Mouse (Mus musculus) limb, embryonic 13.5 days (tissue): ENCODE data around the gene Slc39a11. TPM values are rescaled to one million over a fixed set of nuclear protein-coding genes. Genes with fewer than 3 reads are reported as not detected.

Source experiments
- ATAC-seq: fragments of 200-750 bp; cut with Nextera tagmentation; 2 replicates; pipeline ENCODE4 v1.8.0; 2017; ENCODE audit warnings: low read depth, moderate number of reproducible peaks, moderate TSS enrichment; ENCODE audit not compliant: low FRiP score
- H3K27ac ChIP-seq: fragments of 300-500 bp; sonication (generic); 2 replicates; pipeline ENCODE4 v1.5.1; 2015; ENCODE audit warnings: inconsistent platforms, mild to moderate bottlenecking, moderate library complexity
- H3K27me3 ChIP-seq: fragments of 300-500 bp; sonication (generic); 2 replicates; pipeline ENCODE4 v1.6.1; 2015; ENCODE audit warnings: mild to moderate bottlenecking, inconsistent platforms
- H3K36me3 ChIP-seq: fragments of 300-500 bp; sonication (generic); 2 replicates; pipeline ENCODE4 v1.6.1; 2015; ENCODE audit warnings: inconsistent platforms, mild to moderate bottlenecking, moderate library complexity
- H3K4me1 ChIP-seq: fragments of 300-500 bp; sonication (generic); 2 replicates; pipeline ENCODE4 v1.6.1; 2015; ENCODE audit warnings: inconsistent platforms
- H3K4me2 ChIP-seq: fragments of 300-500 bp; sonication (generic); replicated peaks from 2 replicates; pipeline ENCODE4 v1.6.1; 2015; ENCODE audit warnings: inconsistent platforms, mild to moderate bottlenecking, moderate library complexity
- H3K4me3 ChIP-seq: fragments of 300-500 bp; sonication (generic); 2 replicates; pipeline ENCODE4 v1.5.1; 2015; ENCODE audit warnings: moderate library complexity, mild to moderate bottlenecking, inconsistent platforms
- H3K9ac ChIP-seq: fragments of 300-500 bp; sonication (generic); 2 replicates; pipeline ENCODE4 v1.6.1; 2015; ENCODE audit warnings: mild to moderate bottlenecking, inconsistent platforms
- H3K9me3 ChIP-seq: fragments of 300-500 bp; sonication (generic); 2 replicates; pipeline ENCODE4 v1.6.1; 2016; ENCODE audit warnings: inconsistent platforms
- WGBS: fragments of 180-500 bp; shearing (Covaris S2); methylation state at CpG from one replicate; pipeline ENCODE4 v1.1.7; 2015; 5-methylcytosine and 5-hydroxymethylcytosine counted together
- polyA plus RNA-seq: library from polyadenylated mRNA; unstranded; fragments of >200 nt; fragmentation: Nextera tagmentation; extraction: Ambion mirVana; gene quantifications from 2 replicates; pipeline ENCODE4 v1.2.1, GENCODE M21; 2015

Slc39a11 gene
- polyA plus RNA-seq, 1 experiment from 2014 or later: 26.4 TPM

GRCm38 (mm10) chr11:113333535-113333934, 316.3 kb downstream of the Slc39a11 start:
- Histone ChIP-seq H3K27me3 (no peaks in the 10 kb centered on the region), H3K27ac (no peak overlapping the region), H3K9ac (no peak overlapping the region), H3K4me1 (peaks cover 16% of the 10 kb centered on the region), H3K9me3 (0 out of 2 replicates have a peak, but pooled peaks cover 5% of the 10 kb centered on the region), H3K4me2 (no peak overlapping the region), H3K4me3 (no peak overlapping the region), H3K36me3 (no peaks in the 10 kb centered on the region)
- ATAC-seq: no peak
- 69% methylated on average over 9 of the region's 9 CpGs for WGBS

- Histone ChIP-seq H3K4me1 (peaks cover 27% of the 10 kb centered on the region), H3K27me3 (no peaks in the 10 kb centered on the region), H3K27ac (no peak overlapping the region), H3K4me2 (no peak overlapping the region), H3K9me3 (no peaks in the 10 kb centered on the region), H3K9ac (no peak overlapping the region), H3K36me3 (no peaks in the 10 kb centered on the region), H3K4me3 (no peak overlapping the region)
- 70% methylated on average over 13 of the region's 13 CpGs for WGBS
- ATAC-seq: no peak
Measured at GRCm38 (mm10) chr11:113330061-113330591, 319.8 kb downstream of the Slc39a11 start.

- H3K27me3 ChIP-seq: no peaks in the 10 kb centered on the region
- WGBS: 70% methylated on average over 3 of the region's 3 CpGs
- H3K4me2 ChIP-seq: no peak overlapping the region
- H3K4me3 ChIP-seq: no peak overlapping the region
- ATAC-seq: no peak
- peaks cover 11% of the 10 kb centered on the region for H3K4me1 ChIP-seq
- H3K9me3 ChIP-seq: no peaks in the 10 kb centered on the region
- H3K9ac ChIP-seq: no peak overlapping the region
- H3K27ac ChIP-seq: no peak overlapping the region
- no peaks in the 10 kb centered on the region for H3K36me3 ChIP-seq
Measured at GRCm38 (mm10) chr11:113327499-113328062, 322.3 kb downstream of the Slc39a11 start.

- Histone ChIP-seq H3K36me3 (no peaks in the 10 kb centered on the region), H3K9ac (no peak overlapping the region), H3K4me3 (no peak overlapping the region; the same call in 1 of the 2 replicates), H3K4me1 (peaks cover 11% of the 10 kb centered on the region), H3K4me2 (peak overlapping the region; percentile 54), H3K27me3 (no peaks in the 10 kb centered on the region), H3K9me3 (no peaks in the 10 kb centered on the region), H3K27ac (no peak overlapping the region)
- 24% methylated on average over 18 of the region's 18 CpGs for WGBS
- no peak for ATAC-seq
Measured at GRCm38 (mm10) chr11:113326387-113327011, 323.4 kb downstream of the Slc39a11 start.

- Histone ChIP-seq H3K36me3 (no peaks in the 10 kb centered on the region), H3K9ac (no peak overlapping the region), H3K4me2 (no peak overlapping the region), H3K4me1 (peaks cover 4% of the 10 kb centered on the region), H3K9me3 (no peaks in the 10 kb centered on the region; the same call in 1 of the 2 replicates), H3K4me3 (no peak overlapping the region), H3K27me3 (no peaks in the 10 kb centered on the region), H3K27ac (no peak overlapping the region)
- 99% methylated on average over 3 of the region's 3 CpGs for WGBS
- no peak for ATAC-seq
Measured at GRCm38 (mm10) chr11:113321601-113322000, 328.3 kb downstream of the Slc39a11 start.

- no peak overlapping the region for H3K27ac ChIP-seq
- peaks cover under 1% of the 10 kb centered on the region; the same call in 1 of the 2 replicates for H3K36me3 ChIP-seq
- 0 out of 2 replicates have a peak, but pooled peaks cover 6% of the 10 kb centered on the region for H3K9me3 ChIP-seq
- H3K4me3 ChIP-seq: no peak overlapping the region
- WGBS: 47% methylated on average over 10 of the region's 10 CpGs
- no peak overlapping the region for H3K4me2 ChIP-seq
- no peak overlapping the region for H3K9ac ChIP-seq
- H3K4me1 ChIP-seq: peaks cover 7% of the 10 kb centered on the region; the same call in 1 of the 2 replicates
- no peaks in the 10 kb centered on the region for H3K27me3 ChIP-seq
- no peak for ATAC-seq
Measured at GRCm38 (mm10) chr11:113309265-113309951, 340.5 kb downstream of the Slc39a11 start.

- no peak overlapping the region for H3K27ac ChIP-seq
- peaks cover 3% of the 10 kb centered on the region; the same call in 1 of the 2 replicates for H3K36me3 ChIP-seq
- no peaks in the 10 kb centered on the region for H3K27me3 ChIP-seq
- H3K9ac ChIP-seq: no peak overlapping the region
- no peak overlapping the region for H3K4me3 ChIP-seq
- H3K4me2 ChIP-seq: no peak overlapping the region
- H3K9me3 ChIP-seq: 0 out of 2 replicates have a peak, but pooled peaks cover 6% of the 10 kb centered on the region
- ATAC-seq: no peak
- WGBS: 63% methylated on average over 4 of the region's 4 CpGs
- H3K4me1 ChIP-seq: peaks cover 7% of the 10 kb centered on the region; the same call in 1 of the 2 replicates
Measured at GRCm38 (mm10) chr11:113308256-113308941, 341.5 kb downstream of the Slc39a11 start.

GRCm38 (mm10) chr11:113303204-113303603, 346.7 kb downstream of the Slc39a11 start:
- no peak overlapping the region for H3K4me2 ChIP-seq

GRCm38 (mm10) chr11:113299492-113299891, 350.4 kb downstream of the Slc39a11 start:
- no peaks in the 10 kb centered on the region; the same call in 1 of the 2 replicates for H3K27me3 ChIP-seq

More at GRCm38 (mm10) chr11:113303204-113303603, 346.7 kb downstream of the Slc39a11 start:
- H3K9me3 ChIP-seq: 0 out of 2 replicates have a peak, but pooled peaks cover 6% of the 10 kb centered on the region
- H3K27me3 ChIP-seq: no peaks in the 10 kb centered on the region
- 83% methylated on average over 5 of the region's 5 CpGs for WGBS
- H3K9ac ChIP-seq: no peak overlapping the region
- H3K27ac ChIP-seq: no peak overlapping the region
- H3K4me1 ChIP-seq: peaks cover 6% of the 10 kb centered on the region; the same call in 1 of the 2 replicates
- H3K4me3 ChIP-seq: no peak overlapping the region
- H3K36me3 ChIP-seq: peaks cover 3% of the 10 kb centered on the region; the same call in 1 of the 2 replicates
- no peak for ATAC-seq

GRCm38 (mm10) chr11:113297765-113298164, 352.1 kb downstream of the Slc39a11 start:
- Histone ChIP-seq H3K4me1 (peaks cover 48% of the 10 kb centered on the region), H3K9ac (no peak overlapping the region), H3K27me3 (no peaks in the 10 kb centered on the region; the same call in 1 of the 2 replicates), H3K4me2 (no peak overlapping the region; the same call in 1 of the 2 replicates), H3K9me3 (no peaks in the 10 kb centered on the region), H3K27ac (peak overlapping the region; percentile 15; the same call in 1 of the 2 replicates), H3K4me3 (no peak overlapping the region), H3K36me3 (no peaks in the 10 kb centered on the region)
- WGBS: 12% methylated on average over 2 of the region's 2 CpGs
- ATAC-seq: peak; percentile 58; the same call in 1 of the 2 replicates

More at GRCm38 (mm10) chr11:113299492-113299891, 350.4 kb downstream of the Slc39a11 start:
- Histone ChIP-seq H3K4me3 (no peak overlapping the region), H3K27ac (no peak overlapping the region), H3K4me1 (peaks cover 31% of the 10 kb centered on the region), H3K9ac (no peak overlapping the region), H3K9me3 (no peaks in the 10 kb centered on the region), H3K36me3 (peaks cover 3% of the 10 kb centered on the region; the same call in 1 of the 2 replicates), H3K4me2 (no peak overlapping the region)
- WGBS: 70% methylated on average over 10 of the region's 10 CpGs
- ATAC-seq: no peak

- Histone ChIP-seq H3K27ac (peak overlapping the region; percentile 15; the same call in 1 of the 2 replicates), H3K36me3 (no peaks in the 10 kb centered on the region), H3K9ac (0 out of 2 replicates have a peak overlapping the region, but pooled peaks have one; percentile 13), H3K4me2 (peak overlapping the region; percentile 38), H3K4me1 (peaks cover 52% of the 10 kb centered on the region), H3K27me3 (no peaks in the 10 kb centered on the region; the same call in 1 of the 2 replicates), H3K4me3 (no peak overlapping the region), H3K9me3 (no peaks in the 10 kb centered on the region)
- no peak for ATAC-seq
- WGBS: 27% methylated on average over 22 of the region's 22 CpGs
Measured at GRCm38 (mm10) chr11:113296912-113297625, 352.8 kb downstream of the Slc39a11 start.
